Mouse (Mus musculus) MEL (cell line): ENCODE data around the gene Oard1. TPM values are rescaled to one million over a fixed set of nuclear protein-coding genes. Genes with fewer than 3 reads are reported as not detected.

Experiments
- DNase-seq: peaks from one replicate; pipeline ENCODE4 v3.0.0; 2011; ENCODE audit warnings: low read depth, low spot score
- H3K27ac ChIP-seq: 2 replicates; pipeline ENCODE4 v1.5.1; 2012; ENCODE audit warnings: low read depth, mild to moderate bottlenecking, control low read depth, low read length, moderate library complexity; ENCODE audit not compliant: control insufficient read depth
- H3K27me3 ChIP-seq, 2 experiments: fragments of 150-350 bp in 1 of 2; sonication (generic) in 1 of 2; 2 replicates each; pipeline ENCODE4 v1.6.1; 2012; ENCODE audit warnings: low read length in 2 of 2, mild to moderate bottlenecking in 2 of 2, improper control_type of control experiment in 1 of 2, moderate library complexity in 1 of 2; ENCODE audit not compliant: insufficient read depth in 2 of 2, control insufficient read depth in 1 of 2
- H3K36me3 ChIP-seq, 2 experiments: 2 replicates each; pipeline ENCODE4 v1.6.1; 2012 to 2014; ENCODE audit warnings: low read length in 2 of 2, improper control_type of control experiment in 1 of 2, inconsistent platforms in 1 of 2, mild to moderate bottlenecking in 1 of 2; ENCODE audit not compliant: insufficient read depth in 2 of 2, control insufficient read depth in 1 of 2
- H3K4me1 ChIP-seq, 2 experiments: fragments of 150-350 bp in 1 of 2; sonication (generic) in 1 of 2; 2 replicates each; pipeline ENCODE4 v1.6.1; 2012; ENCODE audit warnings: low read length in 2 of 2, improper control_type of control experiment in 1 of 2, mild to moderate bottlenecking in 1 of 2; ENCODE audit not compliant: insufficient read depth in 2 of 2, control insufficient read depth in 1 of 2
- H3K4me3 ChIP-seq, 2 experiments: fragments of 150-350 bp in 1 of 2; sonication (generic) in 1 of 2; 2 replicates each; pipeline ENCODE4 v1.5.1; 2012; ENCODE audit warnings: low read depth in 2 of 2, low read length in 2 of 2, mild to moderate bottlenecking in 2 of 2, moderate library complexity in 2 of 2, control low read depth in 1 of 2, improper control_type of control experiment in 1 of 2; ENCODE audit not compliant: control insufficient read depth in 1 of 2, insufficient read depth in 1 of 2
- H3K79me2 ChIP-seq: 2 replicates; pipeline ENCODE4 v1.6.1; 2012; ENCODE audit warnings: mild to moderate bottlenecking, low read length, moderate library complexity; ENCODE audit not compliant: control insufficient read depth, poor library complexity, insufficient read depth
- H3K9ac ChIP-seq: 2 replicates; pipeline ENCODE4 v1.6.1; 2012; ENCODE audit warnings: low read depth, mild to moderate bottlenecking, control low read depth, low read length, moderate library complexity; ENCODE audit not compliant: control insufficient read depth, poor library complexity, severe bottlenecking
- H3K9me3 ChIP-seq: fragments of 150-350 bp; sonication (generic); replicated peaks from 2 replicates; pipeline ENCODE4 v1.6.1; 2012; ENCODE audit warnings: mild to moderate bottlenecking, low read length, improper control_type of control experiment, moderate library complexity; ENCODE audit not compliant: insufficient read depth
- BHLHE40 ChIP-seq: IDR thresholded peaks from 2 replicates; pipeline ENCODE4 v1.6.1; 2012; ENCODE audit warnings: low read depth, mild to moderate bottlenecking, inconsistent platforms, low read length, improper control_type of control experiment, borderline replicate concordance
- CHD1 ChIP-seq: IDR thresholded peaks from 2 replicates; pipeline ENCODE4 v1.6.1; 2012; ENCODE audit warnings: low read depth, mild to moderate bottlenecking, inconsistent platforms, low read length, improper control_type of control experiment
- CHD2 ChIP-seq: IDR thresholded peaks from 2 replicates; pipeline ENCODE4 v1.6.1; 2011; ENCODE audit warnings: low read length, improper control_type of control experiment
- E2F4 ChIP-seq: IDR thresholded peaks from 2 replicates; pipeline ENCODE4 v1.6.1; 2011; ENCODE audit warnings: low read depth, low read length, improper control_type of control experiment, borderline replicate concordance
- ELF1 ChIP-seq: IDR thresholded peaks from 2 replicates; pipeline ENCODE4 v1.6.1; 2014; ENCODE audit warnings: low read depth, mild to moderate bottlenecking, inconsistent platforms, low read length, improper control_type of control experiment, moderate library complexity
- EP300 ChIP-seq, 2 experiments: IDR thresholded peaks; 2 replicates each; pipeline ENCODE4 v1.6.1; 2011; ENCODE audit warnings: improper control_type of control experiment in 2 of 2, low read length in 2 of 2, low read depth in 1 of 2, mild to moderate bottlenecking in 1 of 2
- ETS1 ChIP-seq: IDR thresholded peaks from 2 replicates; pipeline ENCODE4 v1.6.1; 2012; ENCODE audit warnings: low read depth, mild to moderate bottlenecking, inconsistent platforms, low read length, improper control_type of control experiment, moderate library complexity
- GABPA ChIP-seq: IDR thresholded peaks from 2 replicates; pipeline ENCODE4 v1.6.1; 2012; ENCODE audit warnings: low read depth, mild to moderate bottlenecking, inconsistent platforms, low read length, improper control_type of control experiment, moderate library complexity
- JUND ChIP-seq: IDR thresholded peaks from 2 replicates; pipeline ENCODE4 v1.6.1; 2011; ENCODE audit warnings: low read depth, mild to moderate bottlenecking, improper control_type of control experiment, low read length
- KAT2A ChIP-seq: conservative IDR thresholded peaks from 2 replicates; pipeline ENCODE4 v1.6.1; 2012; ENCODE audit warnings: low read depth, low read length, improper control_type of control experiment, inconsistent platforms
- MAFK ChIP-seq: IDR thresholded peaks from 2 replicates; pipeline ENCODE4 v1.6.1; 2011; ENCODE audit warnings: low read depth, mild to moderate bottlenecking, low read length, improper control_type of control experiment, borderline replicate concordance
- MAZ ChIP-seq: IDR thresholded peaks from 2 replicates; pipeline ENCODE4 v1.6.1; 2012; ENCODE audit warnings: low read depth, mild to moderate bottlenecking, inconsistent platforms, low read length, improper control_type of control experiment
- MXI1 ChIP-seq: IDR thresholded peaks from 2 replicates; pipeline ENCODE4 v1.6.1; 2011; ENCODE audit warnings: mild to moderate bottlenecking, low read depth, low read length, improper control_type of control experiment
- MYB ChIP-seq: IDR thresholded peaks from 2 replicates; pipeline ENCODE4 v1.6.1; 2011; ENCODE audit warnings: mild to moderate bottlenecking, low read depth, low read length, improper control_type of control experiment
- MYC ChIP-seq: IDR thresholded peaks from 2 replicates; pipeline ENCODE4 v1.6.1; 2011; ENCODE audit warnings: low read depth, mild to moderate bottlenecking, low read length, improper control_type of control experiment, moderate library complexity
- NELFE ChIP-seq: IDR thresholded peaks from 2 replicates; pipeline ENCODE4 v1.6.1; 2011; ENCODE audit warnings: low read depth, low read length, improper control_type of control experiment
- NRF1 ChIP-seq: IDR thresholded peaks from 2 replicates; pipeline ENCODE4 v1.6.1; 2014; ENCODE audit warnings: low read depth, mild to moderate bottlenecking, inconsistent platforms, low read length, improper control_type of control experiment, moderate library complexity; ENCODE audit not compliant: poor library complexity, insufficient read depth, severe bottlenecking
- POLR2A ChIP-seq, 2 experiments: IDR thresholded peaks; 2 replicates each; pipeline ENCODE4 v1.6.1; 2011 to 2012; ENCODE audit warnings: low read length in 2 of 2, mild to moderate bottlenecking in 2 of 2, control low read depth in 1 of 2, improper control_type of control experiment in 1 of 2, low read depth in 1 of 2, moderate library complexity in 1 of 2; ENCODE audit not compliant: control insufficient read depth in 1 of 2, insufficient read depth in 1 of 2, poor library complexity in 1 of 2
- POLR2AphosphoS2 ChIP-seq: IDR thresholded peaks from 2 replicates; pipeline ENCODE4 v1.6.1; 2011; ENCODE audit warnings: low read length, improper control_type of control experiment
- POLR2AphosphoS5 ChIP-seq: IDR thresholded peaks from 2 replicates; pipeline ENCODE4 v1.6.1; 2012; ENCODE audit warnings: low read depth, borderline replicate concordance, mild to moderate bottlenecking, inconsistent platforms, low read length, moderate library complexity, mixed read lengths
- RAD21 ChIP-seq: IDR thresholded peaks from 2 replicates; pipeline ENCODE4 v1.6.1; 2011; ENCODE audit warnings: mild to moderate bottlenecking, low read depth, low read length, improper control_type of control experiment
- RCOR1 ChIP-seq: IDR thresholded peaks from 2 replicates; pipeline ENCODE4 v1.6.1; 2012; ENCODE audit warnings: low read depth, mild to moderate bottlenecking, inconsistent platforms, low read length, improper control_type of control experiment
- SIN3A ChIP-seq: IDR thresholded peaks from 2 replicates; pipeline ENCODE4 v1.6.1; 2012; ENCODE audit warnings: low read length, improper control_type of control experiment, inconsistent platforms
- SMC3 ChIP-seq: IDR thresholded peaks from 2 replicates; pipeline ENCODE4 v1.6.1; 2011; ENCODE audit warnings: low read depth, low read length, improper control_type of control experiment
- TAL1 ChIP-seq: IDR thresholded peaks from 2 replicates; pipeline ENCODE4 v1.6.1; 2012; ENCODE audit warnings: mild to moderate bottlenecking, inconsistent platforms, low read length, moderate library complexity, mixed read lengths
- TBP ChIP-seq: IDR thresholded peaks from 2 replicates; pipeline ENCODE4 v1.8.0; 2011; ENCODE audit warnings: low read depth, low read length, improper control_type of control experiment
- TCF12 ChIP-seq: IDR thresholded peaks from 2 replicates; pipeline ENCODE4 v1.6.1; 2014; ENCODE audit warnings: low read depth, mild to moderate bottlenecking, inconsistent platforms, low read length, improper control_type of control experiment, moderate library complexity
- UBTF ChIP-seq: IDR thresholded peaks from 2 replicates; pipeline ENCODE4 v1.6.1; 2012; ENCODE audit warnings: low read depth, mild to moderate bottlenecking, inconsistent platforms, low read length, improper control_type of control experiment, moderate library complexity, borderline replicate concordance; ENCODE audit not compliant: insufficient read depth
- USF1 ChIP-seq: IDR thresholded peaks from 2 replicates; pipeline ENCODE4 v1.6.1; 2014; ENCODE audit warnings: low read depth, mild to moderate bottlenecking, inconsistent platforms, low read length, improper control_type of control experiment, moderate library complexity
- ZC3H11A ChIP-seq: IDR thresholded peaks from 2 replicates; pipeline ENCODE4 v1.6.1; 2012; ENCODE audit warnings: low read depth, mild to moderate bottlenecking, inconsistent platforms, low read length, improper control_type of control experiment
- ZKSCAN1 ChIP-seq: IDR thresholded peaks from 2 replicates; pipeline ENCODE4 v1.6.1; 2012; ENCODE audit warnings: low read depth, mild to moderate bottlenecking, inconsistent platforms, low read length, improper control_type of control experiment, moderate library complexity
- ZMIZ1 ChIP-seq: IDR thresholded peaks from 2 replicates; pipeline ENCODE4 v1.6.1; 2012; ENCODE audit warnings: low read depth, mild to moderate bottlenecking, inconsistent platforms, low read length, improper control_type of control experiment, moderate library complexity
- ZNF384 ChIP-seq: IDR thresholded peaks from 2 replicates; pipeline ENCODE4 v1.6.1; 2012; ENCODE audit warnings: low read depth, mild to moderate bottlenecking, inconsistent platforms, low read length, improper control_type of control experiment
- polyA plus RNA-seq, 2 experiments: library from polyadenylated mRNA; stranded (reverse) in 1 of 2; unstranded in 1 of 2; fragments of >175 nt in 1 of 2; fragments of >200 nt in 1 of 2; gene quantifications; 2 replicates each; pipeline versions ENCODE4 v1.2.1 to v1.2.4; 2012; ENCODE audit warnings: low replicate concordance in 2 of 2, low read depth in 1 of 2; ENCODE audit not compliant: insufficient read length in 2 of 2, insufficient read depth in 1 of 2, missing spikeins in 1 of 2
- total RNA-seq: library from RNA; depleted of rRNA; stranded (reverse); fragments of 300-350 nt; gene quantifications from 2 replicates; pipeline ENCODE4 v1.2.3, GENCODE M21; 2012

Gene Oard1
- total and polyA plus RNA-seq, 3 experiments, result 21.2 to 24.4 TPM; not detected in 1

GRCm38 (mm10) chr17:48409380-48410298 is at the start of gene Oard1, which contains the start of gene Nfya (continued):
- TF ChIP-seq SIN3A (peak; percentile 90; the same call in 1 of the 2 replicates), CHD2 (no peak), POLR2AphosphoS5 (no peak), TAL1 (no peak), ZNF384 (no peak)

DNA sequence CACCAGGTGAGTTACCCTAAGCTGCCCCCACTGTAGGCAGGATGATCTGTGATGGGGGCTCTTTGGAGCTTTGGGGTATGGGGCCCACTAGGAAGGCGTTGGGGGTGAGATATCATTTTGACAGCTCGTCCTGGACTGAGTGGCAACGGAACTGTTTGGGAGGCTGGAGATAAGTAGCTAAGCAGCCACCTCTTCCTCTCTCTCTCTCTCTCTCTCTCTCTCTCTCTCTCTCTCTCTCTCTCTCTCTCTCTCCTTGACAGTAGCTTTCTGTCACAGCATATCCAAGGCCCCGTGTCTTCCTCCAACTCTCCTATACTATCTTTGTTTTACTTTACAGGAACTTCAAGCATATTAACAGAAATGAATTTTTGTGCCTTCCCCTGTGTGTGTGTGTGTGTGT is 49.4 kb upstream of the Oard1 start:
- peak overlapping the region; percentile 90 for H3K27ac ChIP-seq
- TF ChIP-seq BHLHE40 (0 out of 2 replicates have a peak, but pooled peaks have one; percentile 18), ELF1 (peak; percentile 46), MXI1 (peak; percentile 80), E2F4 (no peak), SMC3 (no peak), MAFK (no peak), UBTF (no peak), POLR2AphosphoS2 (no peak), JUND (peak; percentile 100), MAZ (peak; percentile 86), CHD1 (no peak), NELFE (no peak; the same call in 1 of the 2 replicates), KAT2A (no peak), MYB (peak; percentile 77), ZKSCAN1 (no peak), SIN3A (peak; percentile 93), POLR2AphosphoS5 (no peak), RAD21 (no peak), POLR2A (IDR thresholded peaks at IDR 0.05; ENCODE audit: control insufficient read depth in 1 of 2, insufficient read depth in 1 of 2, low read depth in 1 of 2, low read length in 2 of 2, poor library complexity in 1 of 2) (0 out of 4 replicates have a peak, but pooled peaks of 1 of the 2 experiments have one; percentile 23), TCF12 (peak; percentile 91), MYC (0 out of 2 replicates have a peak, but pooled peaks have one; percentile 46), RCOR1 (no peak; the same call in 1 of the 2 replicates), ETS1 (peak; percentile 88), NRF1 (no peak), USF1 (no peak), ZC3H11A (no peak), ZMIZ1 (no peak), TBP (0 out of 2 replicates have a peak, but pooled peaks have one; percentile 32), CHD2 (no peak), EP300 (IDR thresholded peaks at IDR 0.05; ENCODE audit: low read depth in 1 of 2, low read length in 2 of 2) (peak; percentile 95 to 97), GABPA (0 out of 2 replicates have a peak, but pooled peaks have one; percentile 21)

More for the DNA sequence above, 49.4 kb upstream of the Oard1 start:
- Histone ChIP-seq H3K27me3 (no peaks in the 10 kb centered on the region), H3K4me3 (no peak overlapping the region), H3K4me1 (peaks cover 20 to 57% of the 10 kb centered on the region in 2 experiments), H3K9me3 (no peaks in the 10 kb centered on the region), H3K9ac (peak overlapping the region; percentile 30), H3K36me3 (peaks cover 0 to 36% of the 10 kb centered on the region in 2 experiments; a peak in 2 of 4 replicates), H3K79me2 (no peaks in the 10 kb centered on the region)
- DNase-seq, result peak; percentile 78
